Mouse (Mus musculus): ENCODE measurements around the gene Tmem240. TPM values are rescaled to one million over a fixed set of nuclear protein-coding genes. Genes with fewer than 3 reads are reported as not detected.
"Not testable (repeated sequence)": the region's sequence is repeated elsewhere in the genome, so short reads cannot be mapped to it uniquely, and the experiment has no call there.

Gene Tmem240
- 43.4 and 55.2 TPM in 2 replicates for total RNA-seq (2014; rRNA removed)
- 19.1 and 23.8 TPM in 2 replicates for polyA plus RNA-seq (2015; fragmentation: Nextera tagmentation; extraction: Ambion mirVana)

GRCm38 (mm10) chr4:155734350-155734941 is at the start of gene Tmem240:
Gene Tmem240 (plus strand): TSS chr4:155734800.
- Histone ChIP-seq H3K9ac (peak within 1 kb of the TSS; percentile 98), H3K27ac (ENCODE audit: low read depth, low read length) (peak within 1 kb of the TSS; percentile 95), H3K4me2 (ENCODE audit: low read depth) (peak within 1 kb of the TSS; percentile 67), H3K4me1 (ENCODE audit: insufficient read depth) (peaks cover 17% of the 10 kb centered on the region; the same call in 1 of the 2 replicates), H3K9me3 (ENCODE audit: low read length) (no peaks in the 10 kb centered on the region), H3K27me3 (ENCODE audit: insufficient read depth, low read length) (no peaks in the 10 kb centered on the region), H3K4me3 (ENCODE audit: low read depth, low read length) (peak within 1 kb of the TSS; percentile 96), H3K36me3 (ENCODE audit: insufficient read depth) (peaks cover 27% of the 10 kb centered on the region)
- DNase-seq, result peak; percentile 92
- 6% methylated on average over 23 of the region's 35 CpGs for WGBS
- peak; percentile 93 for ATAC-seq
- no peak for TF ChIP-seq CTCF (IDR thresholded peaks at IDR 0.05; ENCODE audit: low read depth)

GRCm38 (mm10) chr4:155687764-155688163 is 46.8 kb upstream of the Tmem240 start:
- not testable (repeated sequence) for H3K4me2 ChIP-seq (ENCODE audit: low read depth); ATAC-seq; H3K36me3 ChIP-seq (ENCODE audit: insufficient read depth); DNase-seq; H3K4me1 ChIP-seq (ENCODE audit: insufficient read depth); H3K9ac ChIP-seq; H3K27me3 ChIP-seq (ENCODE audit: insufficient read depth, low read length); H3K4me3 ChIP-seq (ENCODE audit: low read depth, low read length); H3K9me3 ChIP-seq (ENCODE audit: low read length); H3K27ac ChIP-seq (ENCODE audit: low read depth, low read length)
- WGBS, result 93% methylated on average over 4 of the region's 4 CpGs

- H3K4me1 ChIP-seq (ENCODE audit: insufficient read depth), result peaks cover 7% of the 10 kb centered on the region
- H3K27me3 ChIP-seq (ENCODE audit: insufficient read depth, low read length), result no peaks in the 10 kb centered on the region
- no peak overlapping the region for H3K4me2 ChIP-seq (ENCODE audit: low read depth)
- H3K9me3 ChIP-seq (ENCODE audit: low read length), result no peaks in the 10 kb centered on the region
- DNase-seq (peak; percentile 51), ATAC-seq (no peak)
- H3K9ac ChIP-seq, result no peak overlapping the region
- H3K27ac ChIP-seq (ENCODE audit: low read depth, low read length), result no peak overlapping the region
- no peaks in the 10 kb centered on the region for H3K36me3 ChIP-seq (ENCODE audit: insufficient read depth)
- H3K4me3 ChIP-seq (ENCODE audit: low read depth, low read length), result no peak overlapping the region
- TF ChIP-seq CTCF (IDR thresholded peaks at IDR 0.05; ENCODE audit: low read depth), result no peak
- WGBS, result 70% methylated on average over 12 of the region's 12 CpGs
Measured at GRCm38 (mm10) chr4:155690571-155691375, 43.8 kb upstream of the Tmem240 start.

- no peak for ATAC-seq
- no peak for TF ChIP-seq CTCF (IDR thresholded peaks at IDR 0.05; ENCODE audit: low read depth)
- 95% methylated on average over 3 of the region's 3 CpGs for WGBS
Measured at GRCm38 (mm10) chr4:155692421-155692820, 42.2 kb upstream of the Tmem240 start.

GRCm38 (mm10) chr4:155694111-155694481 is 40.5 kb upstream of the Tmem240 start, which contains the start of gene Fndc10:
Gene Fndc10 (plus strand): TSS chr4:155694342.
- peak within 1 kb of the TSS; percentile 89 for H3K4me2 ChIP-seq (ENCODE audit: low read depth)
- peak; percentile 33; the same call in 1 of the 2 replicates for TF ChIP-seq CTCF (IDR thresholded peaks at IDR 0.05; ENCODE audit: low read depth)

More at GRCm38 (mm10) chr4:155692421-155692820, 42.2 kb upstream of the Tmem240 start:
- H3K36me3 ChIP-seq (ENCODE audit: insufficient read depth), result no peaks in the 10 kb centered on the region
- H3K9me3 ChIP-seq (ENCODE audit: low read length), result no peaks in the 10 kb centered on the region
- H3K9ac ChIP-seq, result no peak overlapping the region
- DNase-seq, result no peak
- no peak overlapping the region for H3K4me2 ChIP-seq (ENCODE audit: low read depth)
- peaks cover 17% of the 10 kb centered on the region for H3K4me1 ChIP-seq (ENCODE audit: insufficient read depth)
- no peak overlapping the region for H3K4me3 ChIP-seq (ENCODE audit: low read depth, low read length)
- no peak overlapping the region for H3K27ac ChIP-seq (ENCODE audit: low read depth, low read length)
- no peaks in the 10 kb centered on the region for H3K27me3 ChIP-seq (ENCODE audit: insufficient read depth, low read length)

GRCm38 (mm10) chr4:155694482-155695401 is 39.9 kb upstream of the Tmem240 start:
- ATAC-seq, result peak; percentile 94
- Histone ChIP-seq H3K36me3 (ENCODE audit: insufficient read depth) (no peaks in the 10 kb centered on the region), H3K27ac (ENCODE audit: low read depth, low read length) (peak overlapping the region; percentile 95), H3K4me1 (ENCODE audit: insufficient read depth) (peaks cover 17% of the 10 kb centered on the region), H3K4me3 (ENCODE audit: low read depth, low read length) (peak overlapping the region; percentile 87), H3K4me2 (ENCODE audit: low read depth) (peak overlapping the region; percentile 89), H3K9me3 (ENCODE audit: low read length) (no peaks in the 10 kb centered on the region), H3K27me3 (ENCODE audit: insufficient read depth, low read length) (no peaks in the 10 kb centered on the region), H3K9ac (peak overlapping the region; percentile 80)
- peak; percentile 91 for DNase-seq
- TF ChIP-seq CTCF (IDR thresholded peaks at IDR 0.05; ENCODE audit: low read depth), result peak; percentile 77
- WGBS, result 4% methylated on average over 92 of the region's 92 CpGs

More at GRCm38 (mm10) chr4:155694111-155694481, 40.5 kb upstream of the Tmem240 start, which contains the start of gene Fndc10:
- Histone ChIP-seq H3K36me3 (ENCODE audit: insufficient read depth) (no peaks in the 10 kb centered on the region), H3K9ac (peak within 1 kb of the TSS; percentile 80), H3K27me3 (ENCODE audit: insufficient read depth, low read length) (no peaks in the 10 kb centered on the region), H3K4me3 (ENCODE audit: low read depth, low read length) (peak within 1 kb of the TSS; percentile 87), H3K9me3 (ENCODE audit: low read length) (no peaks in the 10 kb centered on the region), H3K4me1 (ENCODE audit: insufficient read depth) (peaks cover 17% of the 10 kb centered on the region), H3K27ac (ENCODE audit: low read depth, low read length) (peak within 1 kb of the TSS; percentile 95)
- ATAC-seq, result peak; percentile 92
- no peak for DNase-seq
- WGBS, result 4% methylated on average over 41 of the region's 47 CpGs

Measured in forebrain, postnatal 0 days (tissue).